Mouse (Mus musculus): ENCODE results near the gene Ube2k.

DNA sequence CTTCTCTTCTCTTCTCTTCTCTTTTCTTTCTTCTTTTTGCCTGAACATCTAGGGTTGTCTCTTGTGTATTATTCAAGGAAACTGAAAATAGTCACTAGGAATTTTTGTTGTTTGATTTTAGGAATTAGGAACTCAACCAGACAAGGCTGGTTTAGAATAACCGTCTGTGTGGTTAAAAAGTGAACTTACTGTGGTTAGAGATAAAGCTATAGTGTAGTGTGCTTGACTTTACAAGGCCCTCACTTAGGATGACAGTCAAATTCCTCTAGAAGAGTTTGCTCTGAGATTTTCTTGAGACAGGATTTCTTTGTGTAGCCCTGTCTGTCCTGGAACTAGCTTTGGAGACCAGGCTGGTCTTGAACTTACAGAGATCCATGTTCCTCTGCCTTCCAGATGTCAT is 53.2 kb downstream of the Ube2k start:
- TF ChIP-seq GATA1 (IDR thresholded peaks at IDR 0.05; ENCODE audit: low read length) (no peak), TAL1 (IDR thresholded peaks at IDR 0.05; ENCODE audit: low read length) (no peak)
